Mouse (Mus musculus): ENCODE results near the gene Wscd1. TPM values are rescaled to one million over a fixed set of nuclear protein-coding genes. Genes with fewer than 3 reads are reported as not detected.

Wscd1 gene
- polyA plus RNA-seq, 1 experiment from 2014 or later: 50.6 TPM

DNA sequence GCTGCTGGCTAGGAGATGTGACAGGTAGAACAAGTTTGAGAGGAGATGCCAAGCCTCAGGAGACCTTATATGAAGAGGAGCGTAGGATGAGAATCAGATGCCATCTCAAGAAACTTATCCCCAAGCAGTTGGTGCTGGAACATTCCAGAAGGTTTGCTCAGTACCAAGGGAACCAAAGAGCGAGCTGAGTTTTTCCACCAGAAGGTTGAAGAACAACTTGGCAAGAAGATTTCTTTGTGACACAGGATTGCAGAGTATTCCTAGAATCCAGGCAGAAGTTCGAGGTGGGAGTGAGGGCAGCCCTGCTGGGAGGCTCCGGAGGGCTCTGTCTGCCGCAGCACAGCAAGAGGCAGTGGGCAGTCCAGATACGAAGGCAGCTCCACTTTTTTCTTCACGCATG, 21.4 kb downstream of the Wscd1 start:
- ATAC-seq (ENCODE audit: low read depth): no peak
- no peak overlapping the region for H3K4me3 ChIP-seq
- WGBS: 85% methylated on average over 7 of the region's 7 CpGs
- H3K9me3 ChIP-seq: no peaks in the 10 kb centered on the region
- no peaks in the 10 kb centered on the region for H3K27me3 ChIP-seq
- no peak overlapping the region for H3K4me2 ChIP-seq
- no peak overlapping the region for H3K27ac ChIP-seq (replicated peaks)
- no peak overlapping the region for H3K9ac ChIP-seq
- H3K36me3 ChIP-seq: peaks cover 40% of the 10 kb centered on the region
- H3K4me1 ChIP-seq (replicated peaks): peaks cover 43% of the 10 kb centered on the region

DNA sequence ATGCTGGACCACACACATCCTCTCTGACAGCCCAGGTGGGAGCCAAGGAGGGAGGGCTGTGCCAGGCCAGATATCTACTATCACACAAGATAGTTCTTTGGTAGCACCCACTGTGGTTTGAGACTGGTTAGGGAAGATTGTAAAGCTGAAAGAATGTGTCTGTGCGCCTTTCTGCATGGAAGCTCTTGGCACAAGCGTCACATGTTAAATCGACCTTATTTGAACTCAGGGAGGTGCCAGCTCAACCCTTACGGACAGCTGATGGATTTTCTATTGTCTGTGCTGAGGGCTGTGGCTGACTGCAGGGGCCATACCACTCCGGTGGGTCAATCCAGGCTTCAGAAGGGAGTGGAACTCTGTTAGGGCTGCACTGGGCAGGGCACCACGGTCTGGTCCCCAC, 22.3 kb downstream of the Wscd1 start:
- Histone ChIP-seq H3K27me3 (no peaks in the 10 kb centered on the region), H3K4me1 (replicated peaks) (peaks cover 44% of the 10 kb centered on the region), H3K36me3 (peaks cover 45% of the 10 kb centered on the region), H3K27ac (replicated peaks) (no peak overlapping the region), H3K9ac (no peak overlapping the region), H3K9me3 (no peaks in the 10 kb centered on the region), H3K4me2 (no peak overlapping the region), H3K4me3 (no peak overlapping the region)
- ATAC-seq (ENCODE audit: low read depth): no peak
- 49% methylated on average over 6 of the region's 6 CpGs for WGBS

DNA sequence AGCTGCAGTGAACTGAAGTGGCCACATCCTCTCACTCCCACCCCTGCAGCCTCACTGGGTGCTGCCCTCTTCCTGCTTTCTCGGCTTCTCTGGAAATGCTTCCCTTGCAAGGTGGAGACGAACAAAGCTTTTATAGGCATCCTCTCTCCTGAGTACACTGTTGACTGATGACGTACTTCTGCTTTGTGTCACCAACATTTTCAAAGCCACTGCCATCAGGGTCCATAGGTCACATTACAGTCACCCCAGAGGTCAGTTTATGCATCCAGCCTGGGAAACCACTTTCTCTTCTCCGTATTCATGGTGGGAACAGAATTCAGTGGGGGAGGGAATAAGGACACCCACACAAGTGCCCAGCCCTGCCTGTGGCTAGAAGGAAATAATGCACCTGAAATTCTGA, 23.1 kb downstream of the Wscd1 start:
- Histone ChIP-seq H3K27ac (replicated peaks) (peak overlapping the region; percentile 35; the same call in 1 of the 2 replicates), H3K36me3 (peaks cover 44% of the 10 kb centered on the region), H3K4me1 (replicated peaks) (peaks cover 47% of the 10 kb centered on the region), H3K4me2 (no peak overlapping the region), H3K9ac (no peak overlapping the region), H3K4me3 (no peak overlapping the region), H3K27me3 (no peaks in the 10 kb centered on the region), H3K9me3 (no peaks in the 10 kb centered on the region)
- no peak for ATAC-seq (ENCODE audit: low read depth)
- 16% methylated on average over 4 of the region's 4 CpGs for WGBS

DNA sequence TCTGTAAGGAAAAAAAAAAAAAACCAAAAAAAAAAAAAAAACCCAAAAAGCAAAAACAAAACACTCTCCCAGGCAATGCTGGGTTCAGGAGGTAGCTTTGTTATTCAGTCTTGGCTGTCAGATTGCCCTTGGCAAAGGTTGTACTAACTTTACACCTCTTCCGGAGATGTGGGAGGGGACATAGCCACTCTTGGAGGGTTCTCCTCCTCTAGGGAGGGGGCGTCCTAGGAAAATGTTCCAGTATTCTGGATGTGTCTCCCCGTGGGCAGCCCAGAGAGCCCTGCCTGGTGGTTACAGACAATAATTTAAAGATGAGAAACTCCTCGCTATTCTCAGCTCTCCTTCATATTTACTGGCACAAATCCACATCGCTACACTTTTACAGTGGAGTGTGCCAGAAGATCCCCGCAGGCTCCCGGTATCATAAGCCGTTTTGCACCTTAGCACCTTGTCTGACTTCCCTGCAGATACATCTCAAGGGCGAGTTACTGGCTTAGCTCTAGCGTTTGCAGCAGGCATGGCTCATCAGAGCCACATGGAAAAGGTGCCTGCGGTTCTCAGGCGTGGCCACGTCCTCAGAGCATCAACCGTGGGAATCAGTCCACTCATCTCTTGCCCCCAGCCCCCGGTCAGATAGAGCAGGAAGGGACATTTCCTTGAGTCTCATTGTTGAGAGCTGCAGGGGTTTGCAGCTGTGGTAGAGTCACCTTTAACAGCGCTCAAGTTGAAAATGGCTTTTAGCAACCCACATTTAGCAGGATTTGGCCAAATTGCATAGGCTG, 24.5 kb downstream of the Wscd1 start:
- H3K9ac ChIP-seq: no peak overlapping the region

DNA sequence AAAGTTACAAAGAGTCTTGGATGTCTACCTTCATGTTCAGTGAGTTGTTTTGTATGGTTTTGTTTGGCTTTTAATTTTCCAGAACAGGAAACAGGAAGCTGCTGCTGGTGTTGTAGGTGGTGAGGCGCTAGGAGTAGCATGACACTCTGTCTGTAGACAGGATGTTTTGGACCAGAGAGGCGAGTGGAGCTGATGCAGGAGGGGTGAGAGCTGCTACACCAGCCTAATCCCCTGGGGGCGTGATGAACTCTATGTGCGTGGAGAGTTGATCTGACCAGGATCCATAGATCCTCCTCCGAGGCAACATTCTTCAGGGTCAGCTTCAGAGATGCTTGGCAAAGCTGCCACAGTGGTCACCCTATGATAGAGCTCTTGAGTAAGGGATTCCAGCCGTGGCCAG, 25.3 kb downstream of the Wscd1 start:
- WGBS: 85% methylated on average over 6 of the region's 6 CpGs
- no peak overlapping the region for H3K4me3 ChIP-seq
- no peak overlapping the region for H3K4me2 ChIP-seq
- H3K9me3 ChIP-seq: no peaks in the 10 kb centered on the region
- no peak for ATAC-seq (ENCODE audit: low read depth)
- peaks cover 36% of the 10 kb centered on the region for H3K36me3 ChIP-seq
- no peak overlapping the region for H3K9ac ChIP-seq
- H3K27me3 ChIP-seq: no peaks in the 10 kb centered on the region
- H3K27ac ChIP-seq (replicated peaks): peak overlapping the region; percentile 34; the same call in 1 of the 2 replicates
- H3K4me1 ChIP-seq (replicated peaks): peaks cover 52% of the 10 kb centered on the region

More for the DNA sequence above, 24.5 kb downstream of the Wscd1 start:
- H3K4me1 ChIP-seq (replicated peaks): peaks cover 50% of the 10 kb centered on the region
- WGBS: 45% methylated on average over 16 of the region's 16 CpGs
- no peak overlapping the region for H3K4me3 ChIP-seq
- H3K27ac ChIP-seq (replicated peaks): peak overlapping the region; percentile 34; the same call in 1 of the 2 replicates
- no peak for ATAC-seq (ENCODE audit: low read depth)
- H3K4me2 ChIP-seq: no peak overlapping the region
- H3K36me3 ChIP-seq: peaks cover 36% of the 10 kb centered on the region
- H3K27me3 ChIP-seq: no peaks in the 10 kb centered on the region
- H3K9me3 ChIP-seq: no peaks in the 10 kb centered on the region

DNA sequence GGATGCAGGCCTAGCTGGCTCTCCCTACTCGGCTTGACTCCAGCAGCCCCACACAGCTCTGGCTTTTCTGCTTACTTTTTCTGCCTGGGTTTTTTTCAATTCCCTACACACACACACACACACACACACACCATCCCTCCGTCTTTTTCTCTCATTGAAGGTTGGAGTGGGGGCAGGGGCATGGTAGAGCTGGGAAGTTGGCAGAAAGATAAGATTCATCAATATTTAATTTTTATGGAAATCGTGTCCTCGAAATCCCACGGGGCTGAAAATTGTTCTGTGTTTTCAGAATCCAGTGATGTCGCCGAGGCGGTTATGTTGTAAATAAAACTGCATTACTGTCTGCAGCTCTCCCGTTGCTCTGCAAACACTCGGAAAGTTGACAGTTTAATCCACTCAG, 29.9 kb downstream of the Wscd1 start:
- no peak overlapping the region for H3K4me2 ChIP-seq
- peaks cover 33% of the 10 kb centered on the region for H3K4me1 ChIP-seq (replicated peaks)
- H3K9ac ChIP-seq: no peak overlapping the region
- no peaks in the 10 kb centered on the region for H3K27me3 ChIP-seq
- no peak overlapping the region for H3K4me3 ChIP-seq
- WGBS: 52% methylated on average over 10 of the region's 10 CpGs
- H3K36me3 ChIP-seq: peaks cover 40% of the 10 kb centered on the region
- no peaks in the 10 kb centered on the region for H3K9me3 ChIP-seq
- no peak; the same call in 1 of the 2 replicates for ATAC-seq (ENCODE audit: low read depth)
- peak overlapping the region; percentile 64 for H3K27ac ChIP-seq (replicated peaks)

DNA sequence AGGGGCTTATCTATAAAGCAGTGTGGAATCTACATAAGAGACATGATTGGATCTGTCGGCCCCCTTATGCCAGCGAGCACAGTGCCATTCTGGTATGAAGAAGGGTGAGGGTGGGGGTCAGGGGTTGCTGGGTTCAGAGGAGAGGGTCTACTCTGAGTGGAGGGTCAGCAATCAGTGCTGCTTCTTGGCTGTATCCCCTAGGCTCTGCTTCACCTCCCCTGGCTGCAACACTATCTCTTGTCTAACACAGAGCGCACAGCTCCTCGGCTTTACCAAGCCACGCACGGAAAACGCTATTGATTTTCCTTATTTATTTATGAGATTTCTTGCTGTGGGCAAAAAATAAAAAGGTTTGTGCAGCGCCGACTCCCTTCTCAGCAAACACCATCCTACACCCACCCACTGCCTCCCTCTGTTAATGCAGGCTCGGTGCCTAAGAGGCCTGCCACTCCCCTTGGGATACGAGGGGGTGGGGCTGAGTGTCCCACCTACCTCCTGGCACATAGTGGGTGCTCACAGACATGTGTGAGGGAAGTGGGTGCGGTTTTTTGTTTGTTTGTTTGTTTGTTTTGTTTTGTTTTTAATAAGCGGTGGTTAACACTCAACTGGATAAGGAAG, 32.1 kb downstream of the Wscd1 start:
- 79% methylated on average over 13 of the region's 13 CpGs for WGBS
- Histone ChIP-seq H3K4me2 (no peak overlapping the region), H3K9ac (0 out of 2 replicates have a peak overlapping the region, but pooled peaks have one; percentile 18), H3K36me3 (peaks cover 46% of the 10 kb centered on the region), H3K4me3 (no peak overlapping the region), H3K27ac (replicated peaks) (0 out of 2 replicates have a peak overlapping the region, but pooled peaks have one; percentile 10), H3K27me3 (no peaks in the 10 kb centered on the region), H3K9me3 (no peaks in the 10 kb centered on the region), H3K4me1 (replicated peaks) (peaks cover 31% of the 10 kb centered on the region)
- ATAC-seq (ENCODE audit: low read depth): peak; percentile 37; the same call in 1 of the 2 replicates

DNA sequence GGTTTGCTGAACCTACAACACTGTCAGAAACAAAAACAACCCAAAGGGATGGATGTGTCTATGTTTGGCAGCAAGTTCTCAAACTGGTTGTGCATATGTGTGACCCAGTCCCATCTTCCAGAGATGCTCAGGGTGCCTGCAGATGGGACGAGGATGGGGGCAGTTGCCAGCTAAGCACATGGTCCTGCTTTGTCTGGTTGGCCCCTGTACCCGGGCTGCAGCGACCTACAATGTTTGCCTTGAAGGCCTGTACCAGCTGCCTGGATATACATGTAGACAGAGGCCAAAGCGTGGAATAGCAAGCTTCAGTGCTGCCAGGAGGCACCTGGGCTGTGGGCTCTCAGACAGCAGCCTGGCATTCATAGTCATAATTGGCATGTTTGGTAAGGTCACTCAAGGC, 35.8 kb downstream of the Wscd1 start:
- Histone ChIP-seq H3K9me3 (no peaks in the 10 kb centered on the region), H3K9ac (no peak overlapping the region), H3K4me3 (no peak overlapping the region), H3K36me3 (peaks cover 76% of the 10 kb centered on the region), H3K4me2 (no peak overlapping the region), H3K27me3 (no peaks in the 10 kb centered on the region), H3K27ac (replicated peaks) (no peak overlapping the region), H3K4me1 (replicated peaks) (peaks cover 11% of the 10 kb centered on the region)
- 86% methylated on average over 4 of the region's 4 CpGs for WGBS
- no peak for ATAC-seq (ENCODE audit: low read depth)

DNA sequence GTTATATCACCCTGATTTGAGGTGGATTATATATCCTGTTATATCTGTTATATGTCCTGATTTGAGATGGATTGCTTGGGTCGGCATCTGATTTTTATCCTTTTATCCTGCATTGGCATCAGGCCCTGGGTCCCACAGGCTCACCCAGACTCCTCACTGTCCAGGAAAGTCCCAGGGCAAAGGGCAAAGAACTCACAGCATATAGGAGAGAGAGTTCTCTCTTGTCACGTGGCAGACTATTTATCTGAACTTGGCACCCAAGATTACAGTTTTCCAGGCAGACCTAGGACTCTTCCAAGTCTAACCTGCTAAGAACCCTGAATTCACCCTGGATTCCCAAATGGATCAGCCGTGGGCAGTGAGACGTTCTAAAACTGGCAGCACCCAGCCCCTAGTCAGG, 38.5 kb downstream of the Wscd1 start:
- Histone ChIP-seq H3K9ac (no peak overlapping the region), H3K36me3 (peaks cover 80% of the 10 kb centered on the region)

DNA sequence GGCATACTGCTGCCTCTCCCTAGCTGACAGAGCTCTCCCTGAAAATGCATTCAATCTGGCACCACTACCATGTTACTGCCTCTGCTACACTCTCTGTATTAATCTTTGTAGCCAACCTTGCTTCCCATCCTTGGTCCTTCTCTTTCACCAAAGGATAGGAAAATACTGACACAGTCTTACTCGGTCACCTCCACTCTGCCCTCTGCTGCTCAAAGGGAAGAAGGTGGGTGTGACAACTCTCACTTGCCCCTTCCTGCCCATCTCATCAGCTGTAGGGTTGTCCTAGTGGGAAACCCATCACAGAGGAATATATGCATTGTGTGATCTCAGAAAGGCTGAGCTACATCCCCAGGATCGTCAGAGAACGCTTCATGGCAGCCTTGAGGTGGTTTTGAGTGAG, 40.5 kb downstream of the Wscd1 start:
- H3K4me2 ChIP-seq: no peak overlapping the region
- H3K9me3 ChIP-seq: no peaks in the 10 kb centered on the region
- ATAC-seq (ENCODE audit: low read depth): no peak
- no peaks in the 10 kb centered on the region for H3K27me3 ChIP-seq
- H3K9ac ChIP-seq: no peak overlapping the region
- no peak overlapping the region for H3K27ac ChIP-seq (replicated peaks)
- H3K4me1 ChIP-seq (replicated peaks): no peaks in the 10 kb centered on the region
- H3K36me3 ChIP-seq: peaks cover 64% of the 10 kb centered on the region
- H3K4me3 ChIP-seq: no peak overlapping the region
- WGBS: 79% methylated on average over 3 of the region's 3 CpGs

More for the DNA sequence above, 38.5 kb downstream of the Wscd1 start:
- Histone ChIP-seq H3K4me2 (no peak overlapping the region), H3K4me3 (no peak overlapping the region), H3K27ac (replicated peaks) (no peak overlapping the region), H3K27me3 (no peaks in the 10 kb centered on the region), H3K9me3 (no peaks in the 10 kb centered on the region), H3K4me1 (replicated peaks) (no peaks in the 10 kb centered on the region)
- ATAC-seq (ENCODE audit: low read depth): no peak
- 89% methylated on average over 4 of the region's 4 CpGs for WGBS

DNA sequence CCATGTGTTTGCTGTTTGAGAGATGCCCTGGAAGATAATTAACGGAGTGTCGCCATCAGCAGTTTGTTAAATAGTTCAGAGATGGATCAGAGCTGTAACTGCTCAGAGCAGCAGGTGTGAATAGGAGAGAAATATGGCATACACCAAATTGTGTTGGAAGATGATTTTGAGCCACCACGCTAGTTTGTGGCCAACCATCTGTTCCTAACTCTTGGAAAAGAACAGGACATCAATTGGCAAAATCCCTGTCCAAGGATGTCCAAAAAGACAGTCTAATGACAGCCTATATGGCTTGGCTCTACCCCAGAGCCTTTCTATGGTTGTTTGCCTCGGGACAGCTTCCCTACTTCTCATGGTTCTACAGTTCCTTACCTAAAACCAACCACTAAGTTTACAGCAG, 49.5 kb downstream of the Wscd1 start:
- H3K4me1 ChIP-seq (replicated peaks): no peaks in the 10 kb centered on the region
- no peak for ATAC-seq (ENCODE audit: low read depth)
- H3K27me3 ChIP-seq: no peaks in the 10 kb centered on the region

DNA sequence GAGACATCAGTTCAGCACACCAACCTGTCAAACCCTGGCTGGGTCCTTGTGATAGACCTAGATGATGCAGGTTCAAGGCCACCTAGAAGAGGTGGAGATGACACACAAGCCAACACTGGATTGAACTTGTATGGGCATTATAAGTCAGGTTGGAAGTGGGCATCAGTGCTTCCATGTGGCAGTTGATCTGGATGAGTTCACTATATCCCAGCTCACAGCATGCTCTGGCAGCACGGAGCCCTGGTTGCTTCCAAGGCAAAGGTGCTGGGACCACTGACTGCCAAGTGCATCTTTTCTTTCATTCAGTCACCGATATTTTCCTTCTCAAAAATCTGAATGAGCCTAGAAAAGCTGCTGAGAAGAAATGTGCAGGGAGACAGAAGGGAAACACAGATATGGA, 58.8 kb downstream of the Wscd1 start:
- H3K9me3 ChIP-seq: no peaks in the 10 kb centered on the region
- H3K4me3 ChIP-seq: no peak overlapping the region
- WGBS: 93% methylated on average over 2 of the region's 2 CpGs
- H3K4me1 ChIP-seq (replicated peaks): peaks cover 15% of the 10 kb centered on the region
- no peak overlapping the region for H3K4me2 ChIP-seq
- no peak for ATAC-seq (ENCODE audit: low read depth)
- no peak overlapping the region for H3K27ac ChIP-seq (replicated peaks)
- H3K27me3 ChIP-seq: no peaks in the 10 kb centered on the region
- H3K9ac ChIP-seq: no peak overlapping the region
- H3K36me3 ChIP-seq: no peaks in the 10 kb centered on the region

More for the DNA sequence above, 49.5 kb downstream of the Wscd1 start:
- Histone ChIP-seq H3K4me3 (no peak overlapping the region), H3K36me3 (no peaks in the 10 kb centered on the region), H3K9ac (no peak overlapping the region), H3K4me2 (no peak overlapping the region), H3K9me3 (no peaks in the 10 kb centered on the region), H3K27ac (replicated peaks) (no peak overlapping the region)
- 90% methylated on average over 4 of the region's 4 CpGs for WGBS

All from neural tube, embryonic 13.5 days (tissue).